In the genomic region with DNA sequence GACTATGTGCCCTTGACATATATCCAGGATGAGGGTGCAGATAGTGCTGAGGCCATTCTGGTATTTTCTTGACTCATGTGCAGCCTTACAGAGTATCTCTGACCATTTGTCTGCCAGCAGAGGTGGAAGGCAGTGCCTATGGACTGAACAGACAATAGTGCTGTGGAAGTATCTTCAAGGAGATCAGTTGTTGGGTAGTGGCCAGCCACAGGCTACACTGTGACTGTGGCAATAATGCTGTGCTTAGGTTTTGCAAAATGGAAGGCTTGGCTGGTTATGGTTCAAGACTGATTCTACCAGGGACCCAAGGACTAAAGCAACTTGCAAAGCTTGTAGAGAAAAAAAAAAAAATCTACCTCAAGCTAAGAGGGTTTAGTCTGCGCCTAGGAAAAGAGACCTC, we compare ENCODE assay signal across 16 mouse cellular contexts.
DNase-seq lines count a peak whose midpoint lies in the region; ATAC-seq and TF ChIP-seq lines count a peak whose summit lies in the region.
"Had no signal": no experiment of that assay in that cellular context is flagged by ENCODE, and none has a peak within 500 bp of the region (broad histone marks: within the 10 kb centered on the region; RNA-seq: fewer than 3 reads in every experiment).

No protein-coding gene starts in this region.

- peak; percentile 49 for DNase-seq in adrenal gland, adult 2 months
- DNase-seq in adrenal gland, postnatal 25 days, result no peak
- no peak for DNase-seq in right cerebral cortex, postnatal 36 days (ENCODE audit: low spot score in 2 of 2)
- no peak for DNase-seq in layer of hippocampus, postnatal 10 days (ENCODE audit: low spot score in 2 of 2)
- DNase-seq in natural killer cell, adult 2 months (ENCODE audit: low spot score in 2 of 2), result no peak
- DNase-seq: cerebellum, postnatal 25 days; gastrocnemius, postnatal 25 days; heart, postnatal 10 days; kidney, adult 9 months; kidney, postnatal 4 days had no signal

- no peak for ATAC-seq in hindbrain, embryonic 15.5 days (ENCODE audit: low FRiP score, low read depth)
- ATAC-seq in midbrain, embryonic 15.5 days (replicated peaks), result peak; percentile 1; the same call in 1 of the 2 replicates

- WGBS in hindbrain, embryonic 15.5 days, result 76% methylated on average over 1 of the region's 1 CpGs
- WGBS in midbrain, embryonic 15.5 days, result 50% methylated on average over 1 of the region's 1 CpGs

- TF ChIP-seq CTCF in cortical plate, adult 2 months (IDR thresholded peaks at IDR 0.05; ENCODE audit: extremely low read depth, insufficient read depth, low read length), result no peak

- no peak for TF ChIP-seq POLR2A in cortical plate, adult 2 months (IDR thresholded peaks at IDR 0.05; ENCODE audit: extremely low read depth, insufficient read depth, low read length)

- peak overlapping the region; percentile 54 for H3K27ac ChIP-seq in cortical plate, adult 2 months (ENCODE audit: insufficient read depth, low read length)
- H3K27ac ChIP-seq in hindbrain, embryonic 15.5 days (replicated peaks), result peak overlapping the region; percentile 91
- H3K27ac ChIP-seq in midbrain, embryonic 15.5 days, result peak overlapping the region; percentile 93
- H3K27ac ChIP-seq: heart, embryonic 10.5 days; limb, embryonic 12.5 days; liver, embryonic 14.5 days had no signal

- H3K4me1 ChIP-seq in cortical plate, adult 2 months (ENCODE audit: control insufficient read depth, insufficient read depth, low read length), result peaks cover 11% of the 10 kb centered on the region
- peaks cover 61% of the 10 kb centered on the region for H3K4me1 ChIP-seq in hindbrain, embryonic 15.5 days (replicated peaks)
- peaks cover 53% of the 10 kb centered on the region for H3K4me1 ChIP-seq in midbrain, embryonic 15.5 days

- H3K27me3 ChIP-seq in hindbrain, embryonic 15.5 days, result no peaks in the 10 kb centered on the region
- peaks cover 7% of the 10 kb centered on the region; the same call in 1 of the 2 replicates for H3K27me3 ChIP-seq in midbrain, embryonic 15.5 days (replicated peaks)

- H3K36me3 ChIP-seq in hindbrain, embryonic 15.5 days, result no peaks in the 10 kb centered on the region
- H3K36me3 ChIP-seq in midbrain, embryonic 15.5 days (replicated peaks), result no peaks in the 10 kb centered on the region
- H3K36me3 ChIP-seq: heart, embryonic 10.5 days; limb, embryonic 12.5 days had no signal

- 0 out of 2 replicates have a peak overlapping the region, but pooled peaks have one; percentile 5 for H3K9ac ChIP-seq in hindbrain, embryonic 15.5 days
- H3K9ac ChIP-seq in midbrain, embryonic 15.5 days, result peak overlapping the region; percentile 12; the same call in 1 of the 2 replicates
- H3K9ac ChIP-seq: limb, embryonic 12.5 days; liver, embryonic 14.5 days had no signal

- H3K4me2 ChIP-seq in hindbrain, embryonic 15.5 days, result peak overlapping the region; percentile 88
- peak overlapping the region; percentile 81 for H3K4me2 ChIP-seq in midbrain, embryonic 15.5 days
- H3K4me2 ChIP-seq: limb, embryonic 12.5 days had no signal

- peak overlapping the region; percentile 53 for H3K4me3 ChIP-seq in cortical plate, adult 2 months (ENCODE audit: insufficient read depth, low read length)
- peak overlapping the region; percentile 76 for H3K4me3 ChIP-seq in hindbrain, embryonic 15.5 days
- H3K4me3 ChIP-seq in midbrain, embryonic 15.5 days, result peak overlapping the region; percentile 67
- H3K4me3 ChIP-seq: heart, embryonic 10.5 days; limb, embryonic 12.5 days had no signal

- H3K9me3 ChIP-seq in hindbrain, embryonic 15.5 days, result no peaks in the 10 kb centered on the region
- no peaks in the 10 kb centered on the region for H3K9me3 ChIP-seq in midbrain, embryonic 15.5 days
- H3K9me3 ChIP-seq: heart, embryonic 10.5 days; limb, embryonic 12.5 days had no signal
